Mouse (Mus musculus): Measurements from ENCODE around the gene Ptbp3.

DNA sequence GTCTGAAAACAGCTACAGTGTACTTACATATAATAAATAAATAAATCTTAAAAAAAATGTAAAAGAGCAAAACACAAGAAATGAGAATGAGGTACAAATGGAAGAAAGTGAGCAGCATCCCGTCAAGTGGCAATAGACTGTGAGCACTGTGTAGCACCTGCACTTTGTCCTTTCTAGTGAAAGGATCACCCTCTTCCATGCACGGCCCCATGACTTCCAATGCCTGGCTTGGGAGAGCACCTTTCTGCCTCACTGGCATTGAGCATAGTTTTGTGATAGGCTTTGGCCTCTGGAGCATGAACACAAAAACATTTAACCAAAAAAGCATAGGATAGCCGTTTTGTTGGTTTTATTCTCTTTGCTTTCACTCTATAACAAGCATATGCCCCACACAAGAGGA is 21.7 kb downstream of the Ptbp3 start:
- TF ChIP-seq CHD2 (IDR thresholded peaks at IDR 0.05; ENCODE audit: low read depth, low read length) (no peak), ZNF384 (IDR thresholded peaks at IDR 0.05; ENCODE audit: low read depth, low read length) (no peak)
